Mouse (Mus musculus) embryonic stem cell, embryonic (primary cell): ENCODE results near the gene Pigg.
"Not testable (repeated sequence)": the region's sequence is repeated elsewhere in the genome, so short reads cannot be mapped to it uniquely, and the experiment has no call there.

Source experiments
- CTCF ChIA-PET, 4 experiments: fragments of 300-600 bp in 2 of 4; fragments of 350-600 bp in 2 of 4; sonication (Branson Sonifier 250); formaldehyde crosslinking; loops; one replicate each; lab custom pipeline; 2022; ENCODE audit warnings: inconsistent platforms in 2 of 4; lab: Charles Lee
- POLR2A ChIA-PET, 4 experiments: fragments of 300-600 bp in 2 of 4; fragments of 350-600 bp in 2 of 4; sonication (Branson Sonifier 250); formaldehyde crosslinking; loops; one replicate each; lab custom pipeline; 2022; ENCODE audit warnings: antibody characterized with exemption in 4 of 4, inconsistent platforms in 1 of 4; lab: Charles Lee

Gene Pigg

GRCm38 (mm10) chr5:108312224-108313064, at the start of gene Pigg:
Gene Pigg (plus strand): TSS chr5:108312609.
- CTCF ChIA-PET = interaction anchor here in 2 of 4 experiments (0.7 to 1.3 kb wide), 2 partner anchors 279 to 391 kb away, joined by 3 read pairs; no protein-coding TSS in a partner anchor

GRCm38 (mm10) chr5:108262722-108263121, 49.7 kb upstream of the Pigg start:
- ChIA-PET POLR2A (interaction anchor here in 3 of 4 experiments (0.6 to 2.1 kb wide), 19 partner anchors 9 to 363 kb away, joined by 3 to 15 read pairs (median 3); partner anchors contain the start of genes Pigg (in 3 of the 3) and Mtf2 (in 1 of the 3)), CTCF (interaction anchor here in 1 of 4 experiments (1.0 kb wide), 1 partner anchor 384 kb away, joined by 3 read pairs; no protein-coding TSS in a partner anchor)

More at GRCm38 (mm10) chr5:108312224-108313064, at the start of gene Pigg:
- POLR2A ChIA-PET = interaction anchor here in 3 of 4 experiments (0.6 to 3.5 kb wide), 62 partner anchors 9 to 358 kb away, joined by 3 to 37 read pairs (median 4); partner anchors contain the start of genes Dr1 (in 3 of the 3), Dgkq (in 2 of the 3), Idua (in 2 of the 3) and Atp5k (in 1 of the 3)

- POLR2A ChIA-PET = interaction anchor here in 2 of 4 experiments (1.3 to 2.1 kb wide), 4 partner anchors 28 to 364 kb away, joined by 3 to 15 read pairs (median 4); partner anchors contain the start of gene Pigg (in 1 of the 2)
- CTCF ChIA-PET = not testable (repeated sequence)
Observed at GRCm38 (mm10) chr5:108263785-108264184, 48.6 kb upstream of the Pigg start.

GRCm38 (mm10) chr5:108266990-108267389, 45.4 kb upstream of the Pigg start:
- ChIA-PET POLR2A (interaction anchor here in 1 of 4 experiments (3.0 kb wide), 1 partner anchor 46 kb away, joined by 35 read pairs; the partner anchor contains the start of gene Pigg), CTCF (no interaction called here)

- POLR2A ChIA-PET = interaction anchor here (0.5 to 3.0 kb wide), 79 partner anchors 8 to 1634 kb away, joined by 3 to 37 read pairs (median 3); partner anchors contain the start of genes Pigg (in 3 of the 4), Atp5k (in 2 of the 4), Crlf2 (in 1 of the 4) and Dgkq (in 1 of the 4)
- CTCF ChIA-PET = interaction anchor here in 1 of 4 experiments (0.6 to 1.0 kb wide), 2 partner anchors 105 to 234 kb away, joined by 3 to 7 read pairs; no protein-coding TSS in a partner anchor
Observed at GRCm38 (mm10) chr5:108268127-108269062, 44.0 kb upstream of the Pigg start, which contains the start of gene Dr1. Gene Dr1 (plus strand): TSS chr5:108268897.

GRCm38 (mm10) chr5:108269063-108269810, 43.2 kb upstream of the Pigg start:
- ChIA-PET CTCF (interaction anchor here in 2 of 4 experiments (0.6 to 1.0 kb wide), 2 partner anchors 9 to 106 kb away, joined by 3 read pairs; no protein-coding TSS in a partner anchor), POLR2A (interaction anchor here in 3 of 4 experiments (0.5 to 3.0 kb wide), 51 partner anchors 8 to 1574 kb away, joined by 3 to 37 read pairs (median 4); partner anchors contain the start of genes Pigg (in 3 of the 3), Atp5k (in 1 of the 3), Crlf2 (in 1 of the 3) and Dgkq (in 1 of the 3))

- CTCF ChIA-PET = interaction anchor here in 1 of 4 experiments (0.6 kb wide), 1 partner anchor 8 kb away, joined by 3 read pairs; no protein-coding TSS in a partner anchor
- POLR2A ChIA-PET = interaction anchor here in 3 of 4 experiments (0.6 to 3.0 kb wide), 17 partner anchors 8 to 1289 kb away, joined by 3 to 37 read pairs (median 7); partner anchors contain the start of genes Pigg (in 3 of the 3), Crlf2 (in 1 of the 3) and Gm42517 (in 1 of the 3)
Observed at GRCm38 (mm10) chr5:108269811-108270151, 42.6 kb upstream of the Pigg start.

GRCm38 (mm10) chr5:108270415-108270814, 42.0 kb upstream of the Pigg start:
- POLR2A ChIA-PET = interaction anchor here in 1 of 4 experiments (3.0 kb wide), 1 partner anchor 42 kb away, joined by 34 read pairs; the partner anchor contains the start of gene Pigg
- CTCF ChIA-PET = no interaction called here

- CTCF ChIA-PET = not testable (repeated sequence)
- POLR2A ChIA-PET = interaction anchor here in 3 of 4 experiments (0.7 to 1.3 kb wide), 3 partner anchors 9 to 125 kb away, joined by 3 to 8 read pairs (median 5); no protein-coding TSS in a partner anchor
Observed at GRCm38 (mm10) chr5:108271345-108271744, 41.1 kb upstream of the Pigg start.

GRCm38 (mm10) chr5:108286957-108287356, 25.5 kb upstream of the Pigg start:
- POLR2A ChIA-PET = interaction anchor here in 2 of 4 experiments (0.8 to 1.5 kb wide), 3 partner anchors 25 to 174 kb away, joined by 3 to 5 read pairs (median 3); partner anchors contain the start of genes Pcgf3 (in 1 of the 2) and Pigg (in 1 of the 2)
- CTCF ChIA-PET = interaction anchor here in 1 of 4 experiments (0.7 kb wide), 1 partner anchor 257 kb away, joined by 3 read pairs; no protein-coding TSS in a partner anchor

GRCm38 (mm10) chr5:108301567-108301966, 10.8 kb upstream of the Pigg start:
- ChIA-PET POLR2A (interaction anchor here in 2 of 4 experiments (0.6 to 1.7 kb wide), 3 partner anchors 10 to 75 kb away, joined by 3 to 5 read pairs (median 4); no protein-coding TSS in a partner anchor), CTCF (interaction anchor here in 1 of 4 experiments (0.6 kb wide), 1 partner anchor 1479 kb away, joined by 4 read pairs; no protein-coding TSS in a partner anchor)

- ChIA-PET CTCF (interaction anchor here in 2 of 4 experiments (0.7 to 1.3 kb wide), 2 partner anchors 279 to 392 kb away, joined by 3 read pairs; no protein-coding TSS in a partner anchor), POLR2A (interaction anchor here in 3 of 4 experiments (0.6 to 3.5 kb wide), 54 partner anchors 9 to 357 kb away, joined by 3 to 37 read pairs (median 4); partner anchors contain the start of genes Dr1 (in 3 of the 3), Dgkq (in 2 of the 3), Atp5k (in 1 of the 3) and Gak (in 1 of the 3))
Observed at GRCm38 (mm10) chr5:108313065-108313860, 854 bp downstream of the Pigg start.

GRCm38 (mm10) chr5:108331051-108331450, 18.6 kb downstream of the Pigg start:
- CTCF ChIA-PET = no interaction called here
- POLR2A ChIA-PET = interaction anchor here in 2 of 4 experiments (0.6 to 1.3 kb wide), 3 partner anchors 19 to 441 kb away, joined by 3 to 6 read pairs (median 4); partner anchors contain the start of gene Pigg (in 1 of the 2)

- ChIA-PET POLR2A (interaction anchor here in 1 of 4 experiments (0.7 to 0.9 kb wide), 3 partner anchors 12 to 75 kb away, joined by 3 read pairs; partner anchors contain the start of gene Pigg), CTCF (no interaction called here)
Observed at GRCm38 (mm10) chr5:108337385-108337784, 25.0 kb downstream of the Pigg start.

- POLR2A ChIA-PET = no interaction called here
Observed at GRCm38 (mm10) chr5:108338049-108338448, 25.6 kb downstream of the Pigg start.

More at GRCm38 (mm10) chr5:108338049-108338448, 25.6 kb downstream of the Pigg start:
- CTCF ChIA-PET = no interaction called here
